Mouse (Mus musculus): ENCODE results near the gene Btbd9. TPM values are rescaled to one million over a fixed set of nuclear protein-coding genes. Genes with fewer than 3 reads are reported as not detected.

Gene Btbd9
- polyA plus RNA-seq, 1 experiment = 11.7 TPM

GRCm38 (mm10) chr17:30558623-30559022, 17.7 kb downstream of the Btbd9 start:
- Histone ChIP-seq H3K4me3 (ENCODE audit: insufficient read depth, low read depth, low read length) (no peak overlapping the region), H3K27ac (replicated peaks; ENCODE audit: low read depth, low read length) (no peak overlapping the region), H3K4me1 (ENCODE audit: control insufficient read depth, insufficient read depth, insufficient read length, low read length) (no peaks in the 10 kb centered on the region)

GRCm38 (mm10) chr17:30556512-30556911, 19.8 kb downstream of the Btbd9 start:
- Histone ChIP-seq H3K4me3 (ENCODE audit: insufficient read depth, low read depth, low read length) (no peak overlapping the region), H3K27ac (replicated peaks; ENCODE audit: low read depth, low read length) (no peak overlapping the region), H3K4me1 (ENCODE audit: control insufficient read depth, insufficient read depth, insufficient read length, low read length) (no peaks in the 10 kb centered on the region)

GRCm38 (mm10) chr17:30553027-30553937, 23.0 kb downstream of the Btbd9 start:
- Histone ChIP-seq H3K4me1 (ENCODE audit: control insufficient read depth, insufficient read depth, insufficient read length, low read length) (peaks cover 6% of the 10 kb centered on the region; the same call in 1 of the 2 replicates), H3K27ac (replicated peaks; ENCODE audit: low read depth, low read length) (no peak overlapping the region), H3K4me3 (ENCODE audit: insufficient read depth, low read depth, low read length) (no peak overlapping the region)

- no peak overlapping the region for H3K4me3 ChIP-seq (ENCODE audit: insufficient read depth, low read depth, low read length)
- no peak overlapping the region for H3K27ac ChIP-seq (replicated peaks; ENCODE audit: low read depth, low read length)
- peaks cover 6% of the 10 kb centered on the region; the same call in 1 of the 2 replicates for H3K4me1 ChIP-seq (ENCODE audit: control insufficient read depth, insufficient read depth, insufficient read length, low read length)
Measured at GRCm38 (mm10) chr17:30550774-30551107, 25.5 kb downstream of the Btbd9 start.

- H3K4me1 ChIP-seq (ENCODE audit: control insufficient read depth, insufficient read depth, insufficient read length, low read length) = peaks cover 6% of the 10 kb centered on the region; the same call in 1 of the 2 replicates
- H3K4me3 ChIP-seq (ENCODE audit: insufficient read depth, low read depth, low read length) = no peak overlapping the region
- H3K27ac ChIP-seq (replicated peaks; ENCODE audit: low read depth, low read length) = no peak overlapping the region
Measured at GRCm38 (mm10) chr17:30549899-30550773, 26.2 kb downstream of the Btbd9 start.

- no peaks in the 10 kb centered on the region for H3K4me1 ChIP-seq (ENCODE audit: control insufficient read depth, insufficient read depth, insufficient read length, low read length)
- no peak overlapping the region for H3K27ac ChIP-seq (replicated peaks; ENCODE audit: low read depth, low read length)
- H3K4me3 ChIP-seq (ENCODE audit: insufficient read depth, low read depth, low read length) = no peak overlapping the region
Measured at GRCm38 (mm10) chr17:30539098-30539497, 37.2 kb downstream of the Btbd9 start.

GRCm38 (mm10) chr17:30536651-30537050, 39.6 kb downstream of the Btbd9 start:
- Histone ChIP-seq H3K4me3 (ENCODE audit: insufficient read depth, low read depth, low read length) (no peak overlapping the region), H3K27ac (replicated peaks; ENCODE audit: low read depth, low read length) (no peak overlapping the region), H3K4me1 (ENCODE audit: control insufficient read depth, insufficient read depth, insufficient read length, low read length) (no peaks in the 10 kb centered on the region)

- Histone ChIP-seq H3K4me1 (ENCODE audit: control insufficient read depth, insufficient read depth, insufficient read length, low read length) (no peaks in the 10 kb centered on the region), H3K4me3 (ENCODE audit: insufficient read depth, low read depth, low read length) (no peak overlapping the region), H3K27ac (replicated peaks; ENCODE audit: low read depth, low read length) (no peak overlapping the region)
Measured at GRCm38 (mm10) chr17:30533098-30533497, 43.2 kb downstream of the Btbd9 start.

GRCm38 (mm10) chr17:30530542-30530940, 45.7 kb downstream of the Btbd9 start:
- H3K4me3 ChIP-seq (ENCODE audit: insufficient read depth, low read depth, low read length) = no peak overlapping the region
- no peak overlapping the region for H3K27ac ChIP-seq (replicated peaks; ENCODE audit: low read depth, low read length)
- H3K4me1 ChIP-seq (ENCODE audit: control insufficient read depth, insufficient read depth, insufficient read length, low read length) = no peaks in the 10 kb centered on the region

- no peaks in the 10 kb centered on the region for H3K4me1 ChIP-seq (ENCODE audit: control insufficient read depth, insufficient read depth, insufficient read length, low read length)
- H3K4me3 ChIP-seq (ENCODE audit: insufficient read depth, low read depth, low read length) = no peak overlapping the region
- no peak overlapping the region for H3K27ac ChIP-seq (replicated peaks; ENCODE audit: low read depth, low read length)
Measured at GRCm38 (mm10) chr17:30529632-30530541, 46.4 kb downstream of the Btbd9 start.

- Histone ChIP-seq H3K4me1 (ENCODE audit: control insufficient read depth, insufficient read depth, insufficient read length, low read length) (peaks cover 3% of the 10 kb centered on the region; the same call in 1 of the 2 replicates), H3K27ac (replicated peaks; ENCODE audit: low read depth, low read length) (no peak overlapping the region)
Measured at GRCm38 (mm10) chr17:30525405-30526295, 50.6 kb downstream of the Btbd9 start.

GRCm38 (mm10) chr17:30524451-30524850, 51.8 kb downstream of the Btbd9 start:
- H3K4me3 ChIP-seq (ENCODE audit: insufficient read depth, low read depth, low read length) = no peak overlapping the region
- H3K27ac ChIP-seq (replicated peaks; ENCODE audit: low read depth, low read length) = no peak overlapping the region

More at GRCm38 (mm10) chr17:30525405-30526295, 50.6 kb downstream of the Btbd9 start:
- H3K4me3 ChIP-seq (ENCODE audit: insufficient read depth, low read depth, low read length) = no peak overlapping the region

GRCm38 (mm10) chr17:30523783-30524182, 52.5 kb downstream of the Btbd9 start:
- H3K4me1 ChIP-seq (ENCODE audit: control insufficient read depth, insufficient read depth, insufficient read length, low read length) = peaks cover 3% of the 10 kb centered on the region; the same call in 1 of the 2 replicates
- H3K4me3 ChIP-seq (ENCODE audit: insufficient read depth, low read depth, low read length) = no peak overlapping the region
- no peak overlapping the region for H3K27ac ChIP-seq (replicated peaks; ENCODE audit: low read depth, low read length)

More at GRCm38 (mm10) chr17:30524451-30524850, 51.8 kb downstream of the Btbd9 start:
- H3K4me1 ChIP-seq (ENCODE audit: control insufficient read depth, insufficient read depth, insufficient read length, low read length) = peaks cover 3% of the 10 kb centered on the region; the same call in 1 of the 2 replicates
